Mouse (Mus musculus): Measurements from ENCODE around the gene Cd79b.

- TF ChIP-seq POLR2A (IDR thresholded peaks at IDR 0.05; ENCODE audit: borderline replicate concordance, extremely low read depth, low read depth, low read length) = no peak
- TF ChIP-seq CTCF (IDR thresholded peaks at IDR 0.05; ENCODE audit: insufficient read depth, low read length) = no peak
Observed at GRCm38 (mm10) chr11:106306065-106306385, 8.5 kb downstream of the Cd79b start.

Data from lung, adult 2 months (tissue).